Mouse (Mus musculus) midbrain, embryonic 14.5 days (tissue): ENCODE measurements at regions not wholly inside any gene's neighbourhood (a gene's known extent, or its start where the extent isn't known, plus 50 kb on each side); places are given as distances from the start of the nearest gene placed in this dataset.
"Not testable (repeated sequence)": the region's sequence is repeated elsewhere in the genome, so short reads cannot be mapped to it uniquely, and the experiment has no call there.

Experiments used
- ATAC-seq: fragments of 200-750 bp; cut with Nextera tagmentation; 2 replicates; pipeline ENCODE4 v1.8.0; 2017; ENCODE audit warnings: moderate number of reproducible peaks, moderate library complexity; ENCODE audit not compliant: low FRiP score, low TSS enrichment
- DNase-seq: peaks from one replicate; pipeline ENCODE4 v3.0.0-alpha.2; 2015
- H3K27ac ChIP-seq: fragments of 300-500 bp; sonication (generic); replicated peaks from 2 replicates; pipeline ENCODE4 v1.5.1; 2014; ENCODE audit warnings: mild to moderate bottlenecking, low read depth, low read length, moderate library complexity
- H3K27me3 ChIP-seq: fragments of 300-500 bp; sonication (generic); 2 replicates; pipeline ENCODE4 v1.6.1; 2014; ENCODE audit warnings: low read length, control low read depth, mixed read lengths; ENCODE audit not compliant: control insufficient read depth, insufficient read depth
- H3K36me3 ChIP-seq: fragments of 300-500 bp; sonication (generic); 2 replicates; pipeline ENCODE4 v1.6.1; 2014; ENCODE audit warnings: low read length, control low read depth; ENCODE audit not compliant: control insufficient read depth, insufficient read depth
- H3K4me1 ChIP-seq: fragments of 300-500 bp; sonication (generic); 2 replicates; pipeline ENCODE4 v1.6.1; 2014; ENCODE audit warnings: mild to moderate bottlenecking, antibody characterized with exemption, low read length, control low read depth; ENCODE audit not compliant: control insufficient read depth, insufficient read depth
- H3K4me2 ChIP-seq: fragments of 300-500 bp; sonication (generic); 2 replicates; pipeline ENCODE4 v1.6.1; 2014; ENCODE audit warnings: mild to moderate bottlenecking, low read length, moderate library complexity
- H3K4me3 ChIP-seq: fragments of 300-500 bp; sonication (generic); replicated peaks from 2 replicates; pipeline ENCODE4 v1.5.1; 2014; ENCODE audit warnings: low read depth, low read length
- H3K9ac ChIP-seq: fragments of 300-500 bp; sonication (generic); replicated peaks from 2 replicates; pipeline ENCODE4 v1.6.1; 2014; ENCODE audit warnings: mild to moderate bottlenecking, low read length, moderate library complexity
- H3K9me3 ChIP-seq: fragments of 300-500 bp; sonication (generic); 2 replicates; pipeline ENCODE4 v1.6.1; 2016; ENCODE audit warnings: low read length, control low read depth, mixed read lengths; ENCODE audit not compliant: control insufficient read depth
- WGBS: fragments of 180-500 bp; shearing (Covaris S2); extraction: QIAGEN DNeasy Blood & Tissue Kit; methylation state at CpG from one replicate; pipeline ENCODE4 v1.1.7; 2014; 5-methylcytosine and 5-hydroxymethylcytosine counted together

GRCm38 (mm10) chr17:15240641-15241040 is 136.0 kb downstream of the Dll1 start:
- H3K9ac ChIP-seq, H3K4me1 ChIP-seq, H3K27ac ChIP-seq, H3K27me3 ChIP-seq, H3K36me3 ChIP-seq, H3K9me3 ChIP-seq, H3K4me3 ChIP-seq, ATAC-seq, H3K4me2 ChIP-seq, DNase-seq: not testable (repeated sequence)
- 80% methylated on average over 12 of the region's 12 CpGs for WGBS

GRCm38 (mm10) chr17:15240011-15240410 is 136.7 kb downstream of the Dll1 start:
- ATAC-seq (no peak), DNase-seq (no peak)
- WGBS, result 96% methylated on average over 7 of the region's 7 CpGs

GRCm38 (mm10) chr17:15235041-15235440 is 141.6 kb downstream of the Dll1 start:
- H3K36me3 ChIP-seq, result no peaks in the 10 kb centered on the region
- WGBS, result 91% methylated on average over 6 of the region's 6 CpGs
- H3K9ac ChIP-seq, result no peak overlapping the region
- no peak overlapping the region for H3K4me2 ChIP-seq
- no peaks in the 10 kb centered on the region for H3K4me1 ChIP-seq
- DNase-seq (no peak), ATAC-seq (no peak)
- no peak overlapping the region for H3K27ac ChIP-seq
- H3K4me3 ChIP-seq, result no peak overlapping the region
- no peaks in the 10 kb centered on the region for H3K27me3 ChIP-seq
- H3K9me3 ChIP-seq, result no peaks in the 10 kb centered on the region

More at GRCm38 (mm10) chr17:15240011-15240410, 136.7 kb downstream of the Dll1 start:
- Histone ChIP-seq H3K4me1 (no peaks in the 10 kb centered on the region), H3K9ac (no peak overlapping the region), H3K9me3 (no peaks in the 10 kb centered on the region), H3K4me3 (no peak overlapping the region), H3K4me2 (no peak overlapping the region), H3K27ac (no peak overlapping the region), H3K36me3 (no peaks in the 10 kb centered on the region), H3K27me3 (no peaks in the 10 kb centered on the region)

GRCm38 (mm10) chr17:15231175-15231574 is 145.5 kb downstream of the Dll1 start:
- WGBS, result 82% methylated on average over 5 of the region's 5 CpGs
- Histone ChIP-seq H3K36me3 (no peaks in the 10 kb centered on the region), H3K4me1 (no peaks in the 10 kb centered on the region), H3K27ac (no peak overlapping the region), H3K9ac (no peak overlapping the region), H3K27me3 (no peaks in the 10 kb centered on the region), H3K9me3 (no peaks in the 10 kb centered on the region), H3K4me3 (no peak overlapping the region), H3K4me2 (no peak overlapping the region)
- DNase-seq (no peak), ATAC-seq (no peak)

- Histone ChIP-seq H3K36me3 (no peaks in the 10 kb centered on the region), H3K4me2 (no peak overlapping the region), H3K9ac (no peak overlapping the region), H3K9me3 (no peaks in the 10 kb centered on the region), H3K27ac (no peak overlapping the region), H3K4me1 (no peaks in the 10 kb centered on the region), H3K27me3 (no peaks in the 10 kb centered on the region), H3K4me3 (no peak overlapping the region)
- 89% methylated on average over 6 of the region's 6 CpGs for WGBS
- DNase-seq, result no peak
- no peak for ATAC-seq
Observed at GRCm38 (mm10) chr17:15229159-15229558, 147.5 kb downstream of the Dll1 start.

- H3K4me2 ChIP-seq, result no peak overlapping the region
- H3K4me1 ChIP-seq, result no peaks in the 10 kb centered on the region
- no peak overlapping the region for H3K9ac ChIP-seq
- H3K27me3 ChIP-seq, result no peaks in the 10 kb centered on the region
- no peak overlapping the region for H3K4me3 ChIP-seq
- no peak for DNase-seq
- WGBS, result 84% methylated on average over 8 of the region's 8 CpGs
- H3K36me3 ChIP-seq, result no peaks in the 10 kb centered on the region
- H3K9me3 ChIP-seq, result no peaks in the 10 kb centered on the region
- no peak overlapping the region for H3K27ac ChIP-seq
- no peak for ATAC-seq
Observed at GRCm38 (mm10) chr17:15228077-15228476, 148.6 kb downstream of the Dll1 start.

- 96% methylated on average over 10 of the region's 10 CpGs for WGBS
- no peak overlapping the region for H3K27ac ChIP-seq
- no peaks in the 10 kb centered on the region for H3K36me3 ChIP-seq
- no peak overlapping the region for H3K4me2 ChIP-seq
- H3K4me1 ChIP-seq, result no peaks in the 10 kb centered on the region
- H3K27me3 ChIP-seq, result no peaks in the 10 kb centered on the region
- no peaks in the 10 kb centered on the region for H3K9me3 ChIP-seq
- ATAC-seq (no peak), DNase-seq (no peak)
- H3K4me3 ChIP-seq, result no peak overlapping the region
- H3K9ac ChIP-seq, result no peak overlapping the region
Observed at GRCm38 (mm10) chr17:15223826-15224225, 152.8 kb downstream of the Dll1 start.

- Histone ChIP-seq H3K9ac (no peak overlapping the region), H3K4me3 (no peak overlapping the region), H3K9me3 (no peaks in the 10 kb centered on the region), H3K27me3 (no peaks in the 10 kb centered on the region), H3K4me1 (no peaks in the 10 kb centered on the region), H3K27ac (no peak overlapping the region), H3K36me3 (no peaks in the 10 kb centered on the region), H3K4me2 (no peak overlapping the region)
- WGBS, result 87% methylated on average over 3 of the region's 3 CpGs
- ATAC-seq (no peak), DNase-seq (no peak)
Observed at GRCm38 (mm10) chr17:15222923-15223322, 153.7 kb downstream of the Dll1 start.

- DNase-seq (no peak), ATAC-seq (no peak)
- H3K27ac ChIP-seq, result no peak overlapping the region
- H3K27me3 ChIP-seq, result no peaks in the 10 kb centered on the region
- WGBS, result 95% methylated on average over 1 of the region's 1 CpGs
- no peaks in the 10 kb centered on the region for H3K4me1 ChIP-seq
- H3K36me3 ChIP-seq, result no peaks in the 10 kb centered on the region
- no peak overlapping the region for H3K9ac ChIP-seq
- no peaks in the 10 kb centered on the region for H3K9me3 ChIP-seq
- H3K4me2 ChIP-seq, result no peak overlapping the region
- H3K4me3 ChIP-seq, result no peak overlapping the region
Observed at GRCm38 (mm10) chr17:15214157-15214685, 162.5 kb downstream of the Dll1 start.
